Mouse (Mus musculus): ENCODE results near the gene Akr1c18. TPM values are rescaled to one million over a fixed set of nuclear protein-coding genes. Genes with fewer than 3 reads are reported as not detected.

Akr1c18 gene
- polyA plus RNA-seq, 1 experiment: not detected

GRCm38 (mm10) chr13:4172978-4173377 is 22.5 kb upstream of the Akr1c18 start:
- no peak overlapping the region for H3K27ac ChIP-seq (ENCODE audit: insufficient read depth, low read depth, low read length)
- no peaks in the 10 kb centered on the region for H3K36me3 ChIP-seq (ENCODE audit: control insufficient read depth, insufficient read depth, low read length)
- no peaks in the 10 kb centered on the region for H3K27me3 ChIP-seq (ENCODE audit: control insufficient read depth, insufficient read depth, low read length)
- WGBS: 9% methylated on average over 2 of the region's 2 CpGs
- H3K4me1 ChIP-seq (ENCODE audit: control insufficient read depth, insufficient read depth, insufficient read length, low read length): no peaks in the 10 kb centered on the region
- no peak overlapping the region for H3K4me3 ChIP-seq (ENCODE audit: low read depth, low read length)
- TF ChIP-seq CTCF (IDR thresholded peaks at IDR 0.05; ENCODE audit: extremely low read depth, insufficient read length, insufficient replicate concordance, low read depth, low read length): no peak
- no peak for TF ChIP-seq POLR2A (IDR thresholded peaks at IDR 0.05; ENCODE audit: low read depth, low read length)

GRCm38 (mm10) chr13:4168006-4168405 is 17.6 kb upstream of the Akr1c18 start:
- Histone ChIP-seq H3K27ac (ENCODE audit: insufficient read depth, low read depth, low read length) (no peak overlapping the region), H3K4me1 (ENCODE audit: control insufficient read depth, insufficient read depth, insufficient read length, low read length) (no peaks in the 10 kb centered on the region), H3K36me3 (ENCODE audit: control insufficient read depth, insufficient read depth, low read length) (no peaks in the 10 kb centered on the region), H3K4me3 (ENCODE audit: low read depth, low read length) (no peak overlapping the region), H3K27me3 (ENCODE audit: control insufficient read depth, insufficient read depth, low read length) (no peaks in the 10 kb centered on the region)
- 35% methylated on average over 1 of the region's 1 CpGs for WGBS
- TF ChIP-seq CTCF (IDR thresholded peaks at IDR 0.05; ENCODE audit: extremely low read depth, insufficient read length, insufficient replicate concordance, low read depth, low read length) (no peak), POLR2A (IDR thresholded peaks at IDR 0.05; ENCODE audit: low read depth, low read length) (no peak)

GRCm38 (mm10) chr13:4155286-4155685 is 4.8 kb upstream of the Akr1c18 start:
- no peak overlapping the region for H3K27ac ChIP-seq (ENCODE audit: insufficient read depth, low read depth, low read length)
- no peaks in the 10 kb centered on the region for H3K36me3 ChIP-seq (ENCODE audit: control insufficient read depth, insufficient read depth, low read length)
- TF ChIP-seq POLR2A (IDR thresholded peaks at IDR 0.05; ENCODE audit: low read depth, low read length) (no peak), CTCF (IDR thresholded peaks at IDR 0.05; ENCODE audit: extremely low read depth, insufficient read length, insufficient replicate concordance, low read depth, low read length) (no peak)
- no peak overlapping the region for H3K4me3 ChIP-seq (ENCODE audit: low read depth, low read length)
- WGBS: 96% methylated on average over 2 of the region's 2 CpGs
- no peaks in the 10 kb centered on the region; the same call in 1 of the 2 replicates for H3K27me3 ChIP-seq (ENCODE audit: control insufficient read depth, insufficient read depth, low read length)
- no peaks in the 10 kb centered on the region for H3K4me1 ChIP-seq (ENCODE audit: control insufficient read depth, insufficient read depth, insufficient read length, low read length)

- TF ChIP-seq CTCF (IDR thresholded peaks at IDR 0.05; ENCODE audit: extremely low read depth, insufficient read length, insufficient replicate concordance, low read depth, low read length): no peak
- no peak for TF ChIP-seq POLR2A (IDR thresholded peaks at IDR 0.05; ENCODE audit: low read depth, low read length)
- no peaks in the 10 kb centered on the region for H3K4me1 ChIP-seq (ENCODE audit: control insufficient read depth, insufficient read depth, insufficient read length, low read length)
- H3K27ac ChIP-seq (ENCODE audit: insufficient read depth, low read depth, low read length): no peak overlapping the region
- no peaks in the 10 kb centered on the region; the same call in 1 of the 2 replicates for H3K27me3 ChIP-seq (ENCODE audit: control insufficient read depth, insufficient read depth, low read length)
- no peaks in the 10 kb centered on the region for H3K36me3 ChIP-seq (ENCODE audit: control insufficient read depth, insufficient read depth, low read length)
- 13% methylated on average over 3 of the region's 3 CpGs for WGBS
- no peak overlapping the region for H3K4me3 ChIP-seq (ENCODE audit: low read depth, low read length)
Observed at GRCm38 (mm10) chr13:4153593-4153992, 3.1 kb upstream of the Akr1c18 start.

- no peak overlapping the region for H3K4me3 ChIP-seq (ENCODE audit: low read depth, low read length)
- H3K4me1 ChIP-seq (ENCODE audit: control insufficient read depth, insufficient read depth, insufficient read length, low read length): no peaks in the 10 kb centered on the region
- no peak overlapping the region for H3K27ac ChIP-seq (ENCODE audit: insufficient read depth, low read depth, low read length)
- H3K36me3 ChIP-seq (ENCODE audit: control insufficient read depth, insufficient read depth, low read length): no peaks in the 10 kb centered on the region
- TF ChIP-seq CTCF (IDR thresholded peaks at IDR 0.05; ENCODE audit: extremely low read depth, insufficient read length, insufficient replicate concordance, low read depth, low read length): no peak
- TF ChIP-seq POLR2A (IDR thresholded peaks at IDR 0.05; ENCODE audit: low read depth, low read length): no peak
- 75% methylated on average over 2 of the region's 2 CpGs for WGBS
- H3K27me3 ChIP-seq (ENCODE audit: control insufficient read depth, insufficient read depth, low read length): no peaks in the 10 kb centered on the region; the same call in 1 of the 2 replicates
Observed at GRCm38 (mm10) chr13:4152908-4153307, 2.5 kb upstream of the Akr1c18 start.

- no peak for TF ChIP-seq POLR2A (IDR thresholded peaks at IDR 0.05; ENCODE audit: low read depth, low read length)
- no peak for TF ChIP-seq CTCF (IDR thresholded peaks at IDR 0.05; ENCODE audit: extremely low read depth, insufficient read length, insufficient replicate concordance, low read depth, low read length)
- WGBS: 78% methylated on average over 1 of the region's 1 CpGs
- H3K4me3 ChIP-seq (ENCODE audit: low read depth, low read length): no peak overlapping the region
Observed at GRCm38 (mm10) chr13:4144261-4144660, 6.2 kb downstream of the Akr1c18 start.

GRCm38 (mm10) chr13:4133070-4133469 is 17.4 kb downstream of the Akr1c18 start:
- peak; percentile 36; the same call in 1 of the 2 replicates for TF ChIP-seq CTCF (IDR thresholded peaks at IDR 0.05; ENCODE audit: extremely low read depth, insufficient read length, insufficient replicate concordance, low read depth, low read length)
- no peak for TF ChIP-seq POLR2A (IDR thresholded peaks at IDR 0.05; ENCODE audit: low read depth, low read length)
- Histone ChIP-seq H3K4me3 (ENCODE audit: low read depth, low read length) (no peak overlapping the region), H3K4me1 (ENCODE audit: control insufficient read depth, insufficient read depth, insufficient read length, low read length) (no peaks in the 10 kb centered on the region), H3K27me3 (ENCODE audit: control insufficient read depth, insufficient read depth, low read length) (no peaks in the 10 kb centered on the region), H3K36me3 (ENCODE audit: control insufficient read depth, insufficient read depth, low read length) (no peaks in the 10 kb centered on the region), H3K27ac (ENCODE audit: insufficient read depth, low read depth, low read length) (no peak overlapping the region)
- 23% methylated on average over 2 of the region's 2 CpGs for WGBS

More at GRCm38 (mm10) chr13:4144261-4144660, 6.2 kb downstream of the Akr1c18 start:
- H3K27ac ChIP-seq (ENCODE audit: insufficient read depth, low read depth, low read length): no peak overlapping the region
- H3K27me3 ChIP-seq (ENCODE audit: control insufficient read depth, insufficient read depth, low read length): no peaks in the 10 kb centered on the region
- no peaks in the 10 kb centered on the region for H3K4me1 ChIP-seq (ENCODE audit: control insufficient read depth, insufficient read depth, insufficient read length, low read length)
- no peaks in the 10 kb centered on the region for H3K36me3 ChIP-seq (ENCODE audit: control insufficient read depth, insufficient read depth, low read length)
